Mouse (Mus musculus) spleen, adult 2 months (tissue): ENCODE data around the gene Adgrl1. TPM values are rescaled to one million over a fixed set of nuclear protein-coding genes. Genes with fewer than 3 reads are reported as not detected.
A peak's percentile ranks its signal among the peaks of the same experiment; 100 is the strongest.

Experiments
- DNase-seq, 2 experiments: peaks; one replicate each; pipeline versions ENCODE4 v3.0.0 to v3.0.0-alpha.2; 2012 to 2021; ENCODE audit warnings: low spot score in 2 of 2, low read depth in 1 of 2
- H3K27ac ChIP-seq: fragments of 200-500 bp; 2 replicates; pipeline ENCODE4 v1.5.1; 2012; ENCODE audit warnings: low read length, inconsistent platforms; ENCODE audit not compliant: insufficient read depth
- H3K27me3 ChIP-seq: fragments of 200-500 bp; 2 replicates; pipeline ENCODE4 v1.6.1; 2012; ENCODE audit warnings: mild to moderate bottlenecking, moderate library complexity, low read length, inconsistent platforms; ENCODE audit not compliant: control insufficient read depth, insufficient read depth
- H3K36me3 ChIP-seq: fragments of 200-500 bp; 2 replicates; pipeline ENCODE4 v1.6.1; 2012; ENCODE audit warnings: mild to moderate bottlenecking, low read length, inconsistent platforms; ENCODE audit not compliant: control insufficient read depth, insufficient read depth
- H3K4me1 ChIP-seq: fragments of 200-500 bp; 2 replicates; pipeline ENCODE4 v1.6.1; 2011; ENCODE audit warnings: inconsistent platforms; ENCODE audit not compliant: control insufficient read depth, insufficient read depth, insufficient read length
- H3K4me3 ChIP-seq: fragments of 200-500 bp; 2 replicates; pipeline ENCODE4 v1.5.1; 2011; ENCODE audit warnings: mild to moderate bottlenecking, inconsistent platforms; ENCODE audit not compliant: insufficient read depth, insufficient read length; ENCODE audit errors: extremely low read depth
- CTCF ChIP-seq: fragments of 200-500 bp; IDR thresholded peaks from 2 replicates; pipeline ENCODE4 v1.5.1; 2011; ENCODE audit warnings: mild to moderate bottlenecking, inconsistent platforms; ENCODE audit not compliant: insufficient read depth, insufficient read length, insufficient replicate concordance; ENCODE audit errors: extremely low read depth
- POLR2A ChIP-seq: fragments of 200-500 bp; IDR thresholded peaks from 2 replicates; pipeline ENCODE4 v1.6.1; 2011; ENCODE audit warnings: low read depth, low read length, inconsistent platforms
- WGBS: fragments of 180-500 bp; shearing (Covaris S2); methylation state at CpG from one replicate; pipeline ENCODE4 v1.1.7; 2018; 5-methylcytosine and 5-hydroxymethylcytosine counted together
- polyA plus RNA-seq: library from polyadenylated mRNA; depleted of rRNA; stranded (reverse); fragments of >200 nt; gene quantifications from 2 replicates; pipeline ENCODE4 v1.2.3, GENCODE M21; 2012

Adgrl1 gene
- polyA plus RNA-seq, 1 experiment, result 28.9 TPM

GRCm38 (mm10) chr8:83945540-83945939 lies 45.6 kb downstream of the Adgrl1 start:
- H3K27me3 ChIP-seq, result no peaks in the 10 kb centered on the region
- TF ChIP-seq CTCF (no peak), POLR2A (no peak)
- no peak for DNase-seq
- H3K4me3 ChIP-seq, result no peak overlapping the region
- no peaks in the 10 kb centered on the region for H3K36me3 ChIP-seq
- H3K27ac ChIP-seq, result no peak overlapping the region
- H3K4me1 ChIP-seq, result no peaks in the 10 kb centered on the region
- 60% methylated on average over 3 of the region's 3 CpGs for WGBS

- peaks cover 3% of the 10 kb centered on the region; the same call in 1 of the 2 replicates for H3K4me1 ChIP-seq
- no peaks in the 10 kb centered on the region for H3K36me3 ChIP-seq
- no peak overlapping the region for H3K27ac ChIP-seq
- peak overlapping the region; percentile 62 for H3K4me3 ChIP-seq
- H3K27me3 ChIP-seq, result no peaks in the 10 kb centered on the region
- 3% methylated on average over 14 of the region's 14 CpGs for WGBS
- TF ChIP-seq CTCF (no peak), POLR2A (no peak)
- DNase-seq, result no peak
Observed at GRCm38 (mm10) chr8:83954749-83955105, 54.8 kb downstream of the Adgrl1 start.

- Histone ChIP-seq H3K4me3 (peak within 1 kb of the TSS; percentile 80), H3K4me1 (peaks cover 3% of the 10 kb centered on the region; the same call in 1 of the 2 replicates), H3K36me3 (no peaks in the 10 kb centered on the region), H3K27me3 (no peaks in the 10 kb centered on the region), H3K27ac (no peak within 1 kb of the TSS)
- under 1% methylated on average over 75 of the region's 75 CpGs for WGBS
- TF ChIP-seq POLR2A, result no peak
- peak; percentile 84 for TF ChIP-seq CTCF
- DNase-seq, result peak; percentile 89 to 97
Observed at GRCm38 (mm10) chr8:83955106-83955957, 55.4 kb downstream of the Adgrl1 start, which contains the start of the genes Gm10644 and Asf1b. Gene Gm10644, minus strand, starts transcription at chr8:83955205. Gene Asf1b, plus strand, starts transcription at chr8:83955507.

GRCm38 (mm10) chr8:83955958-83956218 lies 56.0 kb downstream of the Adgrl1 start:
- no peak for DNase-seq
- H3K36me3 ChIP-seq, result no peaks in the 10 kb centered on the region
- H3K27ac ChIP-seq, result no peak overlapping the region
- TF ChIP-seq CTCF (no peak), POLR2A (no peak)
- peaks cover 3% of the 10 kb centered on the region; the same call in 1 of the 2 replicates for H3K4me1 ChIP-seq
- WGBS, result 4% methylated on average over 15 of the region's 15 CpGs
- peak overlapping the region; percentile 80; the same call in 1 of the 2 replicates for H3K4me3 ChIP-seq
- no peaks in the 10 kb centered on the region for H3K27me3 ChIP-seq

- DNase-seq, result no peak
- WGBS, result 3% methylated on average over 1 of the region's 1 CpGs
- Histone ChIP-seq H3K27me3 (no peaks in the 10 kb centered on the region), H3K4me1 (peaks cover 3% of the 10 kb centered on the region; the same call in 1 of the 2 replicates), H3K4me3 (no peak overlapping the region), H3K36me3 (no peaks in the 10 kb centered on the region), H3K27ac (no peak overlapping the region)
- TF ChIP-seq CTCF (peak; percentile 15; the same call in 1 of the 2 replicates), POLR2A (no peak)
Observed at GRCm38 (mm10) chr8:83956789-83957188, 56.9 kb downstream of the Adgrl1 start.

GRCm38 (mm10) chr8:83964015-83964765 lies 64.3 kb downstream of the Adgrl1 start:
- no peak for DNase-seq
- whole genome bisulfite sequencing, result 89% methylated on average over 5 of the region's 5 CpGs
- H3K27ac ChIP-seq, result no peak overlapping the region
- no peak overlapping the region for H3K4me3 ChIP-seq
- no peak for TF ChIP-seq CTCF
- TF ChIP-seq POLR2A, result no peak
- no peaks in the 10 kb centered on the region for H3K36me3 ChIP-seq
- H3K4me1 ChIP-seq, result no peaks in the 10 kb centered on the region
- H3K27me3 ChIP-seq, result no peaks in the 10 kb centered on the region
